Comparison of ENCODE assay signal across 18 mouse cellular contexts in genomic region chr5:142080661-142081060, GRCm38 (mm10).
DNase-seq lines count a peak whose midpoint lies in the region; ATAC-seq and TF ChIP-seq lines count a peak whose summit lies in the region.
"Had no signal": no experiment of that assay in that cellular context is flagged by ENCODE, and none has a peak within 500 bp of the region (broad histone marks: within the 10 kb centered on the region; RNA-seq: fewer than 3 reads in every experiment).

No protein-coding gene starts in this region.

- ATAC-seq in liver, embryonic 14.5 days (ENCODE audit: insufficient read depth): no peak
- ATAC-seq: forebrain, embryonic 14.5 days; hindbrain, embryonic 16.5 days had no signal

- DNase-seq in embryo, embryonic 10.5 days (ENCODE audit: low spot score): peak; percentile 19
- DNase-seq in embryo, embryonic 11 days: no peak
- DNase-seq in liver, embryonic 14.5 days (ENCODE audit: low read depth in 3 of 3, low spot score in 3 of 3): no peak
- DNase-seq in liver (no peak), ES-CJ7 (ENCODE audit: low read depth, low spot score) (peak; percentile 53)
- DNase-seq in ovary, postnatal 14 days (ENCODE audit: low spot score): no peak
- no peak for DNase-seq in heart, postnatal 36 days
- DNase-seq: gastrocnemius, adult 2 months; heart, postnatal 10 days; layer of hippocampus, adult 9-11 months; lung, postnatal 10 days; thymus, postnatal 36 days had no signal

- H3K4me2 ChIP-seq in liver, embryonic 14.5 days (ENCODE audit: low read depth): no peak overlapping the region
- H3K4me2 ChIP-seq: kidney, embryonic 15.5 days; neural tube, embryonic 13.5 days had no signal

- H3K9ac ChIP-seq in liver, embryonic 14.5 days (replicated peaks): no peak overlapping the region
- H3K9ac ChIP-seq: kidney, embryonic 15.5 days; neural tube, embryonic 13.5 days had no signal

- no peak overlapping the region for H3K27ac ChIP-seq in liver, embryonic 14.5 days
- H3K27ac ChIP-seq in cortical plate, adult 2 months (ENCODE audit: insufficient read depth, low read length): no peak overlapping the region
- H3K27ac ChIP-seq: gastrocnemius, adult 2 months; kidney, embryonic 15.5 days; neural tube, embryonic 13.5 days had no signal

- H3K36me3 ChIP-seq in liver, embryonic 14.5 days (replicated peaks; ENCODE audit: control insufficient read depth, insufficient read depth, low read depth): no peaks in the 10 kb centered on the region
- H3K36me3 ChIP-seq: kidney, embryonic 15.5 days had no signal

- WGBS in liver, embryonic 14.5 days (ENCODE audit: insufficient replicate concordance): 61% methylated on average over 3 of the region's 3 CpGs

- no peak overlapping the region for H3K4me3 ChIP-seq in liver, embryonic 14.5 days (ENCODE audit: insufficient read depth in 1 of 2, low read depth in 2 of 2, low read length in 2 of 2)
- H3K4me3 ChIP-seq in cortical plate, adult 2 months (ENCODE audit: insufficient read depth, low read length): no peak overlapping the region
- H3K4me3 ChIP-seq: gastrocnemius, adult 2 months; kidney, embryonic 15.5 days; neural tube, embryonic 13.5 days had no signal

- no peaks in the 10 kb centered on the region for H3K9me3 ChIP-seq in liver, embryonic 14.5 days (ENCODE audit: control insufficient read depth, low read length)
- H3K9me3 ChIP-seq: kidney, embryonic 15.5 days; neural tube, embryonic 13.5 days had no signal

- H3K27me3 ChIP-seq in liver, embryonic 14.5 days (ENCODE audit: control insufficient read depth, insufficient read depth, low read length): no peaks in the 10 kb centered on the region
- H3K27me3 ChIP-seq: kidney, embryonic 15.5 days; megakaryocyte, embryonic 14.5 days; neural tube, embryonic 13.5 days had no signal

- no peaks in the 10 kb centered on the region for H3K4me1 ChIP-seq in liver, embryonic 14.5 days (replicated peaks; ENCODE audit: control insufficient read depth in 2 of 2, insufficient read depth in 2 of 2, low read length in 1 of 2)
- H3K4me1 ChIP-seq in cortical plate, adult 2 months (ENCODE audit: control insufficient read depth, insufficient read depth, low read length): no peaks in the 10 kb centered on the region
- H3K4me1 ChIP-seq: kidney, embryonic 15.5 days; megakaryocyte, embryonic 14.5 days; neural tube, embryonic 13.5 days had no signal

- TF ChIP-seq POLR2A in cortical plate, adult 2 months (IDR thresholded peaks at IDR 0.05; ENCODE audit: extremely low read depth, insufficient read depth, low read length): no peak

- TF ChIP-seq EP300 in liver, embryonic 14.5 days (IDR thresholded peaks at IDR 0.05; ENCODE audit: low read depth): no peak

- peak; percentile 44 for TF ChIP-seq CTCF in liver, embryonic 14.5 days (IDR thresholded peaks at IDR 0.05; ENCODE audit: low read depth)
- TF ChIP-seq CTCF in cortical plate, adult 2 months (IDR thresholded peaks at IDR 0.05; ENCODE audit: extremely low read depth, insufficient read depth, low read length): 0 out of 2 replicates have a peak, but pooled peaks have one; percentile 1

- intact Hi-C loops in heart, postnatal 36 days (cut with DNase I): no loop called here

Comparison
In these comparisons a context has a peak if more than half of its experiments do, and no peak if none do; other contexts are left out.
1. DNase-seq: peak in embryo, embryonic 10.5 days (single experiment) and ES-CJ7 (single experiment); none in embryo, embryonic 11 days (single experiment), liver, embryonic 14.5 days (0 of 3), liver (single experiment), ovary, postnatal 14 days (single experiment) and heart, postnatal 36 days (0 of 2).